Mouse (Mus musculus): ENCODE results near the gene Ccdc61.

Ccdc61 gene

GRCm38 (mm10) chr7:18910241-18910831, at the start of gene Ccdc61:
Gene Ccdc61, minus strand, starts transcription at chr7:18910415.
- DNase-seq, result peak; percentile 98

- DNase-seq, result peak in 1 of 2 experiments; percentile 33
Measured at GRCm38 (mm10) chr7:18959446-18959845, 49.2 kb upstream of the Ccdc61 start.

GRCm38 (mm10) chr7:18958384-18958766, 48.2 kb upstream of the Ccdc61 start:
- no peak for DNase-seq

GRCm38 (mm10) chr7:18957569-18958383, 47.6 kb upstream of the Ccdc61 start:
- DNase-seq, result peak; percentile 88 to 90

GRCm38 (mm10) chr7:18951397-18951796, 41.2 kb upstream of the Ccdc61 start:
- no peak for DNase-seq

DNA sequence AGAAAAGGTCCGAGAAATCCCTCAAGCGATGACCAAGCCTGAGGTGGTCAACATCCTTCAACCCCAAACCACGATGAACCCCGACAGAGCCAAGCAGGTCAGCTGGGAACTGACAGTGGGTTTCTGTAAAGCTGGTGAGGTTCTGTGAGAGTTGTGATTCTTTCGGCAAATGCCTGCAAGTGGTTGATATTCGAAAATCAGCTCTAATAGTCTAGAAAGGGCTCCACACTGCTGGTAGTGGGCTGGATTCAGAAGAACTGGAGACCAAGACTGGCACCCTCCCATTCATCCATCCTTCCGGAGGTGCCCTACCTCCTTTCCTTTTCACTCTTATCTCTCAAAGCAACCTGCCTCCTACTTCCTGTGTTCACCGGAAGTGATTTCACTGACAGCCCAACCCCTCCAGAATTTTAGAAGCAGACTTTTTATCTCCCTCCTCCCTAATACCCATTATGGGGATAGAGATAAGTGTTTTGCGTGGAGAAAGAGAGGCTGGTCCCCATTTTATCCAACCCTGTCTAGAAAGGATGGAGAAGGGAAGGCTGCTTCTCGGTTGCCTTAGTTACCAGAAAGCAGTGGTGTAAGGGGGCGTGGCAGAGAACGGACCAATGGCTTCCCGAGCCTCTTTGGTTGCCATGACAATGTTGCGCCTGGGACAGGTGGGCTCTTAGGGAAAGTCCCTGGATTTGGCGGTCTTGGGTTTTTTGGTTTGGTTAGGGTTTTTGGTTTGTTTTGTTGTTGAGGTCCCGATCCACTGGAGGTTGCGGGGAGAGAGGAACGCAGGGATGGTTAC, 40.5 kb upstream of the Ccdc61 start:
- peak; percentile 69 to 73 for DNase-seq

DNA sequence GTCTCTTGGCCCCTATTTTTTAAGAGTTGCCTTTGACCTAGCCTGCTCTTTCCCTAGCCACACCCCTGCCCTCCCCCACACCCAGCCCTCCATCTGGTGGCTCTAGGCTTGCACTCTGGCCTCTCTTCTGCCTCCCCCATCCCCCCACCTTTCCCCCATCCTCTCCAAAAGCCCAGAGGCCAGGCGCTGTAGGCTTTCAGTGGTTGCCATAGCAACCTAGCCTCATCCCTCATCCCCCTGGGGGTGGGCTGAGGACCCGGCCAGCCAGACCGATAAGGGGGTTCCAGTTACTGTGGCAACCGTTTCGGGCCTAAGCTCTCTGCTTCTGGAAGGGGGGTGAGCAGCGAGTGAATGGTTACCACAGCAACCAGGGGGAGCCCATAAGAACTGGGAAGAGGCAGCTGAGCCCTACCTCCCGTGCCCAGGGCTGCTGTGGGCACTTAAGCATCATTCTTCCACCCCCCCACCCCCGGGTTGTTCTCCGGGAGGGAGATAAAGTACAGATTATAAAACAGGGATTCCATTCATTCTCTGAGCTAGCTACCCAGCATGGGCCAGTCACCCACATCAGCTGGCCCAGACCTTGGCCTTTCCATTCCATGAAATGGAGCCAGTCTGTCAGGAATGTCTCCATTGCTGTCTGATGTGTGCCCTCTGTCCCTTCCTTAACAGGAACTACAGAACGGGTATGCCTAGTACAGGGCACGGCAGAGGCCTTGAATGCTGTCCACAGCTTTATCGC, 39.7 kb upstream of the Ccdc61 start:
- peak; percentile 89 to 94 for DNase-seq

DNA sequence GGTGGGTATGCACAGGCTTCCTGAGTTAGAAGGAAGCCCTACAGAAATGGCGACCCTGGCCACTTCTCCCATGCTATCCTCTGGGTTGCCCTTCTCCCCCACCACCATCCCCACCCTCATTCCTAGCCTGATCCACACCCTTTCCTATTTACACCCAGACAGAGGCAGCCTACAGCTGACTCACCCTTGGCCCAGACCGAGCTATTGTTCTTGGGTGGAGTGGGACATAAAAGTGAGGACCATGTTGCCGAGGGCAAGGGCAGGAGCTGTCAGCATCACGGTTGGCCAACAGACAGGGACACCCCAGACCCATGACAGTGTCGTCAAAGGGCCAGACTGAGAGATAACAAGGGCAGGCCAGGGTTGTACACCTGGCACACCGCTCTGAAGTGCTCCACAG, 37.9 kb upstream of the Ccdc61 start:
- DNase-seq, result no peak

DNA sequence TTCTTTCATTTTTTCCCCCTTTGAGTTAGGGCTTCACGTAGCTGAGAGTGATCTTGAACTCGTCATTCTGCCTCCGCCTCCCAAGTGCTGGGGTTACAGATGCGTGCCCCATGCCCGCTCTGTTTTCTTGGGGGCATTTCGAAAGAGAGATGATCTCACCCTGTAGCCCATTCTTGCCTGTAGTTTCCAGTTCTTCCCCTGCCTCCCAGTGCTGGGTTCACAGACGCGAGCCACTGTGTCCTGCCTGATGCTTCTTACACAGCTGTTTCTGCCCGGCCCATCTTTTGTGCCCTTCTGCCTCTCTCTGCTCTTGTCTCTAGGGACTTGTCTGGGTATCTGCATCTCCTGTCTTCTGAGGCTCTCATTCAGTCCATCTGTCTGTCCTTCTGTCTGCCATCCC, 32.6 kb upstream of the Ccdc61 start:
- DNase-seq, result no peak

- peak; percentile 86 to 93 for DNase-seq
Measured at GRCm38 (mm10) chr7:18942376-18942775, 32.2 kb upstream of the Ccdc61 start.

DNA sequence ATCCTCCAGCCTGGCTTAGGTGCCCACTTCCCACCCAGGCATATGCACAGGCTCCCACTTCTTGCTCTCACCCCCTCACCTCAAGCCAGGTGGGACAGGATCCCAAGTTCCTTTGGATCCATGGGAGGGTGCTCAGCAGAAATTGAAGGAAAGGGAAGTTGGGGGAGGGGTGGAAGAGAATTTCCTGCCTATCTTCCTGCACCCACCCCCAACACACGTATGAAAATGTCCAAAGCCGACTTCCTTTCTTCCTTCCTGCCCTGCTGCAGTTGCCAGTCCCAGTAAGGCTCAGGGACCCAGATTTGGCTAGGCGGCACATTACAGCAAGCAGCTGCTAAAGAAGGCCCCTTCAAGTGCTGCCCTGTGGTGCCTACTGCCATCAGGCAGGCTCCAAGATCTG, 17.5 kb upstream of the Ccdc61 start:
- no peak for DNase-seq

DNA sequence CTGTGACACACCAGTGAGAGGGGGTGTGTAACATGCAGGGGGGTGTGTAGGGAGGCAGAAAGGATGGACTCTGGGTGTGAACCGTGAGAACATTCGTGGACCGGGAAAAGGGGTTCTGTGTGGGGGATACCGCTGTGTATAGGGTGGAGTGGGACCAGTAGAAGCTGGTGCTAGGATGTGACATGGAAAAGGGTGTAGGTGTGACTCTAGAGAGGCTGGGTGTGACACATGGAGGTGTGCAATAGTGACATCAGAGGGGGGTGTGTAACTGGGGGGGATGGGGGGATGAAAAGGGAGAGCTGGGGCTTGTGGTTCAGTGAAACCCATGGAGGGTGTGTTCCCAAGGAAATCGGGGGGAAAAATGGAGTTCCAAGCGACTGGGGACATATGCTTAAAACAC, 16.7 kb upstream of the Ccdc61 start:
- no peak for DNase-seq

DNA sequence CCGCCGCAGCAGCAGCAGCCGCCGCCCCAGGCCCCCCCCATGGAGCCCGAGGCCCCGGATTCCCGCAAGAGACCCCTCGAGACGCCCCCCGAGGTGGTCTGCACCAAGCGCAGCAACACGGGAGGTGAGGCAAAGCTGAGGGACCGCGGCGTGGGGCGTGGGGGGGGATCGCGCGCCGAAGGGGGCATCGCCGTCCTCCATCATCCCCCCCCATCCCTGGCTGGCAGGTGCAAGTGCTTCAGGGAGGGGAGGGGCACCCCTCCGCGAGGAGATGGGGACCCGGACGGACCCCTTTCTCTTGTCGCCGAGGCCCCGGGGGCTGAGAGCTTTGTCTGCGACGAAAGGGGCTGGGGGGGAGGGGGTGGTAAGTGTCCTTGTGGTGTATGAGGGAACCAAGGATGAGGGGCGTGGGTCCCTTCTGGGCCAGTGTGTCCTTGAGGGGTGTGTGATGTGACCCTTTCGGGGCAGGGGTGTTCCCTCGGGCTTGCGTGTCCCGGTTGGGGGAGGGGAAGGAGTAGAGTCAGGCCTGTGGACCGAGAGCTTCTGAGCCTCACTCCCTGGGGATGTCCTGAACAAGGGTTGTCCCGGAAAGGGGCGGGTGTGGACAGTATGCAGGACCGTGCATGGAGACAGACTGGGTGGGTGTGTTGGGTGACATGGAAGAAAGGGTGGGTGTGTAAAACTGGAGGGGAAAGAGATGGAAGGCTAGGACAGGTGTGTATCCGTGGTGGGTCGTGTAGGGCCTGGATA, 16.0 kb upstream of the Ccdc61 start:
- DNase-seq, result peak; percentile 71 to 76

DNA sequence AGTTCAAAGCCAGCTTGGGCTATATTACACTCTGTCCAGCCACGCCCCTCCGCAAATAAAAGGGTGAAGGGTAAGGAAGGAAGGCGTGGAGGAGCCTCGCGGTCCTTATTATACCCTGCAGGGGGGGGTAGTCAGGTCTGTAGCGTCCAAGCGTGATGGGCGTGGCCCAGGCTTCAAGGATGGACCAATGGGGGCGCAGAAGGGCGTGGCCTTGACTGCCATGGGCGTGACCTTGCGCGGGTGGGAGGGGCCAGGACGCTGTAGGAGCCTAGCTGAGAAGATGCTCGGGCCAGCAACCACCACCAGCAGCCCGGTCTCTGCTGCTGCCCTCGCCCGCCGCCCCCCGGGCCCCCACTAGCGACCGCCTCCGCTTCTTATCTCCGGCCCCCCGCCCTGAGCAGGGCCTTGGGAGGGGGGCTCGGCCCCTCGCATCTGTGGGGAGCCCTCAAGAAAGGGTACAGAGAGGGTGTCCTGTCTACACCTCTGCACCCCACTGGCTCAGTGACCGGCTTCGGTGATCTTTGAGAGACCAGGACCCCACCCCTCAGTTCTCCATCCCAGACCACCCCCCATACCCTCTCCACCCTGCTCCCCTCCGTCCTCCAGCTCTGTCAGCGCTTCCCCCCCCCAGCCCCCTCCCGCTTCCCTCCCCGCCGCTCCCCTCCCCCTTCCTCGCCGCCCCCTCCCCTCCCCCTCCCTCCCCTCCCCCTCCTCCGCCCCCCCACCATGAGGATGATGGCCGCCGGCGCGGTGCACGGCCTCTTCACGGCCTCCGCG, 15.1 kb upstream of the Ccdc61 start, which contains the start of gene Nova2:
Nova2 (plus strand) TSS at position 727 of the 777 bp plus-strand sequence.
- DNase-seq, result peak; percentile 99

DNA sequence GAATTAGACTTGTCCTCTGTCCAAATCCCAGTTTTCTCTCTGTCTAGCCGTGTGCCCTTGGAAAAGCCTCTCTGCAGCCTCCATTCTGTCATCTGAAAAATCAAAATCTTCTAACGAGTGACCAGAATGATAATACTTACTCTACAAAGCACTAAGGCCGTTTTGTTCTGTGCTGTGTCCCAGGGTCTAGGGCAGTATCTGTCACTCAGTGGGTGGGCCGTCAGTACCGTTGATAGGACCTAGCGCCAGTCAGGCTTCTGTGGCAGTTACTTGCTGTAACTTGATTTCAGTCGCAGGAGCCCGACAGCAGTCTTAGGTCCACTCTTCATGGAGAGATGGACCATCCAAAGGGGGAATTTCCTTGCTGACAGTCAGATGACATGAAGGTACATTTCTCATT, 14.1 kb upstream of the Ccdc61 start:
- peak; percentile 75 to 77 for DNase-seq

DNA sequence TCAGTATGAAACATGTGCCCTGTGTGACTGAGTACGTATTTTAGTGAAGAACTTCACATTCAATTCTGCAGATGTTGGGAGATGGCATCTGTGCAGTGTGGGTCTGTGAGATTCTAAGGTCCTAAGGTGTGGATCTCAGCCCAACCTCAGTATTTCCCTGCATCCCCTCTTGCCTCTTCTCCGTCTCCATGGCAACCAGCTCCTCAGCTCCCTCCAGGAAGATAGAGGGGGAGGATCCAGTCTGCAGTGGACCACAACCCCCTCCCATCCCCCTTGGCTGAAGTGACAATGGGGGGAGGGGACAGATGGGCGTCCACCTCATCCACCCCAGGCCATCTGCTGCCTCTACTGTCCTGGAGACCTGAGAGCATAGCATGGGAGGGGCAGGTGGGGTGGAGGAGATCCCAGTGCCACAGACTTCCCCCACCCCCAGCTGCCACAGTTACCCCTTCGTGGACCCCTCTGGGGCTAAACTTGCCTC, 13.5 kb upstream of the Ccdc61 start:
- peak; percentile 91 to 95 for DNase-seq

DNA sequence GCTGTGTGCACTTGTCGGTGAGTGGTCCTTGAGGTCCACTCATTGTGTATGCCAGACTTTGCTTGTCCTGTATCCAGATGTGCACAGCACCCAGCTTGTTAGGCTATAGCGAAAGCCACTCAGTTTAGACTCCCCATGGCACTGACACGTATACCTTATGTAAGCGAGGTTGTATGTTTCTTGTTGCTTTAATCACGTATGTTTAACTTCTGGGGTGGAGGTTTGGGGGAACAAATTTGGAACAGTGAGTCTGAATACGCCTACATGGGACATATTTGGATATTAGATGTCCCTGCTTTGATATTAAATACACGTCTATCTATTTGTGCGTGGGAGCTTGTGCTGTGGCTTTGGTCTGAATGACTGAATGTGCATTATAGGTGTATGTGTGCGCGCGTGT, 13.1 kb upstream of the Ccdc61 start:
- DNase-seq, result no peak

DNA sequence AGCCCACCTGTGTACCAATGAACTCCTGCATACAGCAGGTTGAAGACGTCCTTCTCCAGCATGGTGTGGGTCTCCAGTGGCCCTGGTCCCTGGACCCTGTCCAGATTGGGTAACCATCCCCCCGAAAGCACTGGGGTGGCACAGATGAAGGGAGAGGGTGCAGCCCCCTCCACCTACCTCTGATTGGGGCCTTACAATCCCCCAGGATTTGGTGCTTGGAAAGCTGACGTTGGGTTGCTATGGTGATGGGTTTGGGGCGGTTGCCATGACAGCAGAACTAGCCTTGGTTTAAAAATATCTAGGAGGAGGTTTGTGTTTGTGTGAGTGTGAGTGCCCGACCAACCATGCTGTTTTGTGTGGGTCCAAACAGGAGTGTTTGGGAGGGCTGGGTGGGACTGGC, 12.6 kb upstream of the Ccdc61 start:
- peak; percentile 81 to 82 for DNase-seq

GRCm38 (mm10) chr7:18921069-18921468, 10.9 kb upstream of the Ccdc61 start:
- peak; percentile 75 to 86 for DNase-seq

- peak; percentile 60 to 71 for DNase-seq
Measured at GRCm38 (mm10) chr7:18917931-18918330, 7.7 kb upstream of the Ccdc61 start.

GRCm38 (mm10) chr7:18916254-18916653, 6.0 kb upstream of the Ccdc61 start:
- DNase-seq, result peak; percentile 29 to 34

Measured in cerebellum, postnatal 10 days (tissue).